Mouse (Mus musculus): ENCODE data around the gene 2310030G06Rik.

GRCm38 (mm10) chr9:50761520-50762243, 15.3 kb upstream of the 2310030G06Rik start:
- no peak for TF ChIP-seq CHD2 (IDR thresholded peaks at IDR 0.05; ENCODE audit: low read depth, low read length)
- no peak for TF ChIP-seq MAFK (IDR thresholded peaks at IDR 0.05; ENCODE audit: insufficient read depth, low read depth, low read length)

All from ES-E14 (cell line).